Mouse (Mus musculus) cortical plate, adult 2 months (tissue): ENCODE data around the gene Atg10. TPM values are rescaled to one million over a fixed set of nuclear protein-coding genes. Genes with fewer than 3 reads are reported as not detected.

Source experiments
- H3K27ac ChIP-seq: fragments of 200-500 bp; 2 replicates; pipeline ENCODE4 v1.5.1; 2012; ENCODE audit warnings: low read length, control low read depth, inconsistent platforms; ENCODE audit not compliant: insufficient read depth
- H3K4me1 ChIP-seq: fragments of 200-500 bp; 2 replicates; pipeline ENCODE4 v1.6.1; 2011; ENCODE audit warnings: low read length; ENCODE audit not compliant: control insufficient read depth, insufficient read depth
- H3K4me3 ChIP-seq: fragments of 200-500 bp; 2 replicates; pipeline ENCODE4 v1.5.1; 2011; ENCODE audit warnings: mild to moderate bottlenecking, low read length, control low read depth; ENCODE audit not compliant: insufficient read depth
- CTCF ChIP-seq: fragments of 200-500 bp; IDR thresholded peaks from 2 replicates; pipeline ENCODE4 v1.5.1; 2011; ENCODE audit warnings: mild to moderate bottlenecking, control low read depth, low read length; ENCODE audit not compliant: insufficient read depth; ENCODE audit errors: extremely low read depth
- POLR2A ChIP-seq: fragments of 200-500 bp; IDR thresholded peaks from 2 replicates; pipeline ENCODE4 v1.6.1; 2011; ENCODE audit warnings: mild to moderate bottlenecking, low read length, control low read depth; ENCODE audit not compliant: insufficient read depth; ENCODE audit errors: extremely low read depth
- polyA plus RNA-seq: library from polyadenylated mRNA; depleted of rRNA; stranded (reverse); fragments of >200 nt; gene quantifications from 2 replicates; pipeline ENCODE4 v1.2.3, GENCODE M21; 2012

The Atg10 gene
- polyA plus RNA-seq, 1 experiment = 11.2 TPM

GRCm38 (mm10) chr13:91178428-91179160 is 45.2 kb downstream of the Atg10 start:
- Histone ChIP-seq H3K27ac (no peak overlapping the region), H3K4me1 (peaks cover 3% of the 10 kb centered on the region; the same call in 1 of the 2 replicates), H3K4me3 (no peak overlapping the region)
- TF ChIP-seq POLR2A (no peak), CTCF (no peak)

GRCm38 (mm10) chr13:91175347-91175746 is 48.4 kb downstream of the Atg10 start:
- peaks cover 3% of the 10 kb centered on the region; the same call in 1 of the 2 replicates for H3K4me1 ChIP-seq
- H3K4me3 ChIP-seq = no peak overlapping the region
- no peak overlapping the region for H3K27ac ChIP-seq
- no peak for TF ChIP-seq CTCF
- TF ChIP-seq POLR2A = no peak

- no peak for TF ChIP-seq POLR2A
- TF ChIP-seq CTCF = no peak
- Histone ChIP-seq H3K4me3 (no peak overlapping the region), H3K27ac (no peak overlapping the region), H3K4me1 (no peaks in the 10 kb centered on the region)
These were observed 51.8 kb downstream of the Atg10 start for GRCm38 (mm10) chr13:91171766-91172491.

- TF ChIP-seq POLR2A (no peak), CTCF (no peak)
- H3K27ac ChIP-seq = no peak overlapping the region
- H3K4me1 ChIP-seq = no peaks in the 10 kb centered on the region
- H3K4me3 ChIP-seq = no peak overlapping the region
These were observed 52.6 kb downstream of the Atg10 start for GRCm38 (mm10) chr13:91171205-91171604.

- H3K4me3 ChIP-seq = no peak overlapping the region
- TF ChIP-seq CTCF (no peak), POLR2A (no peak)
- H3K27ac ChIP-seq = no peak overlapping the region
- peaks cover 3% of the 10 kb centered on the region for H3K4me1 ChIP-seq
These were observed 54.0 kb downstream of the Atg10 start for GRCm38 (mm10) chr13:91169529-91170319.

GRCm38 (mm10) chr13:91168486-91168885 is 55.3 kb downstream of the Atg10 start:
- Histone ChIP-seq H3K27ac (no peak overlapping the region), H3K4me1 (peaks cover 4% of the 10 kb centered on the region), H3K4me3 (no peak overlapping the region)
- no peak for TF ChIP-seq POLR2A
- no peak for TF ChIP-seq CTCF

- Histone ChIP-seq H3K27ac (no peak overlapping the region), H3K4me1 (peaks cover 4% of the 10 kb centered on the region), H3K4me3 (no peak overlapping the region)
- TF ChIP-seq POLR2A (no peak), CTCF (no peak)
These were observed 56.2 kb downstream of the Atg10 start for GRCm38 (mm10) chr13:91167561-91167960.

GRCm38 (mm10) chr13:91166286-91166685 is 57.5 kb downstream of the Atg10 start:
- H3K4me3 ChIP-seq = no peak overlapping the region
- H3K4me1 ChIP-seq = peaks cover 4% of the 10 kb centered on the region
- no peak for TF ChIP-seq CTCF
- TF ChIP-seq POLR2A = no peak
- no peak overlapping the region for H3K27ac ChIP-seq

GRCm38 (mm10) chr13:91165200-91165599 is 58.6 kb downstream of the Atg10 start:
- Histone ChIP-seq H3K27ac (no peak overlapping the region; the same call in 1 of the 2 replicates), H3K4me1 (peaks cover 4% of the 10 kb centered on the region)

More at GRCm38 (mm10) chr13:91165200-91165599, 58.6 kb downstream of the Atg10 start:
- H3K4me3 ChIP-seq = no peak overlapping the region
- TF ChIP-seq CTCF (no peak), POLR2A (no peak)
